Mouse (Mus musculus) fibroblast of lung, adult 2 months (primary cell): ENCODE data around the gene Galnt3.
A peak's percentile ranks its signal among the peaks of the same experiment; 100 is the strongest.

Experiments used
- DNase-seq: peaks from one replicate; pipeline ENCODE4 v3.0.0-alpha.2; 2011; ENCODE audit warnings: low read depth

The Galnt3 gene

DNA sequence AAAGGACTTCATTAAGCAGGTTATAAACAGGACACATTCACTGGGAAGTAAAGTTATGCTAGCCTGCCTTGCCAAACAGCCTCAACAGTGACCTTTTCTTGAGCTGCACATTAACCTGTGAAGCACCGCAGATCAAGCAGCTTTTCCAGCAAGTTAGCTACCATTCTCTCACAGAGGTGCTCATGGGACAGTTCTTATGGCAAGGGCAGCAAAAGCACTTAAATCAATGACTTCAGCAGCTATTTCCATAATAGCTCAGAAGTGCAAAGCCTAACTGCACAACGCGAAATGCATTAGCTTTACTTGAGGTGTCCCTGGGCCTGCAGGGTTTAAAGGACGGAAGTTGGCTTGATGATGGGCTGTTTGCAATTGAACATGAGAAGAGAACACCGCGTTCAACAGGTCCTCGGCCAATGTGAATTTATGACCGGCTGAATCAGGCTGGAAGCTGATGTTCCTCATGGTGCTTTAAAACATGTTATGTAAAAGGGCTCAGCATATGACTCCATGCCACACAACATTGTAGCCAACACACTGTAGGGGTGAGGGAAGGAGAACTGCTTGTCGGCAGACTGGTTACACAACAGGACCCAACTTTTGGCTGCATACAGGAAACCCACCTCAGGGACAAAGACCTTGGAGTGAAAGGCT, 16.8 kb downstream of the Galnt3 start:
- no peak for DNase-seq

- no peak for DNase-seq
Measured at GRCm38 (mm10) chr2:66103740-66104436, 20.9 kb downstream of the Galnt3 start.

GRCm38 (mm10) chr2:66101686-66102304, 23.0 kb downstream of the Galnt3 start:
- DNase-seq, result no peak

DNA sequence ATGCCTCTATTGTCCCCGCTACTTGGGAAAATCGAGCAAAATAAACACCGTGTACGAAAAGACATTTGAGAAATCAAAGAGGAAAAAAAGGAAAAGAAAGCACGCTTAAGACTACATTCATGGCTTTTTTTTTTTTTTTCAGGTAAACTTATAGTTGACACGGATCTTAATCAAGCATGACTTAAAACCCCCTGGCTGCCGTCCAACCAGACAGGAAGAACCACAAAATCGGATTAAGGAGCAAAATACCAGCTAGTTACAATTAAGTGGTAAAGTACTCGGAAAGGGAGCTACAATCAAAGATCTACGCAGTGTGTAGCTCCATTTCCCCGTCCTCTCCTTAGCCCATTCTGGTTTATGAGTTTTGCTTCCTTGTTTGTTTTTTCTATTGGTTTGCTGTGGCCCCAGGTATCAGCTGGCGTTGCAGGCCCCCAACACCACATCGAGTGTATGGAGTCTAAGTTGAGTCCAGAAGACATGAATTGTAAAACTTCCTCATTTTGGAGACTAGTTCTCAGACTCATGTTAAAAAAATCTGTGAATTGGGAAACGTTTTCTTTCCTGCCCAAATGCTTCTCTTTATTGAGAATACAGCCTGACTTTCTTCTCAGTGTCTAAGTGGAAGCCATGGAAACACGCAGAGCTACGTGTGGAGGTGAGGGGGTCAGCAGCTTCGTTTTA, 24.0 kb downstream of the Galnt3 start:
- DNase-seq, result no peak

DNA sequence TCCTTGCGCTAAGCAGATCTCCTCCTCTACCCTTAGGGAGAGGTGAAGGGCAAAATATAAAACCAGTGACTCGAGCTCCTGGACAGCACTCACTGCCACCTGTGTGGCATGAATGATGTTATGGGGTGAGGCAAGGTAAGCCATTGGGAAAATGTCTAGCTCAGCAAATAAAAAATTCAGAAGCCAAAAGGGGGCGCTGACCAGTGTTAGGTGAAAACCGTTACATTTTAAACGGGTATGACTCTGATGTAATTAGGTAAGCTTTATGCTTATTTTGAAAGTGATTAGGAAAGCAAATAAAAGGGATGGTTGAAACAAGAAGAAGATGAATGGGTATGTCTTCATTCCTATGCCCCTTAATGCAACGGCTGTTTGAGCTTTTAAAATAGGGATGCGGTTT, 24.6 kb downstream of the Galnt3 start:
- no peak for DNase-seq

DNA sequence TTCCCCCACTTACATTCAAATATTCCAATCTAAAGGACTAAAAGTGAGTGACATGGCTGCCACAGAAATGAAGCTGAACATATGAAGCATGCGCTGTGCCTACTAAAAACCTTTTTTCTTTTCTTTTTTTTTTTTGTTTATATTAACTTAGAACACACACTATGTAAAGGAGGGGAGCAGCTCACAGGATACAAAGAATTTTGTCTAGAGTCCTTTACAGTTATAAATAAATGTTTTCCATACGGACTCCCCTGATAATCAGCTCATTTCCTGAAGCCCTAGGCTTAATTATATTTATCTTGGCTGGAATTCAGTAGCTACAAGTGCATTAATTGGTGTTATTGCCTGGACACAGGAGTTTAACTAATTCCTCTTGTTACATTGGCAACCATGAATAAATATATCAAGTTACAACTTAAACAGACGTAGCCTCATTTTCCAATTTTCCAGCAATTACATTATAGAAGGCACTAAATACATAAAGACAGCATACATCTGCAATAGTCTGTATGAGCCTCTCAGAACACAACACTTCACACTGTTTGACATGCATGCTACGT, 30.1 kb downstream of the Galnt3 start:
- DNase-seq, result no peak

- DNase-seq, result no peak
Measured at GRCm38 (mm10) chr2:66091296-66091695, 33.5 kb downstream of the Galnt3 start.

- peak; percentile 6 for DNase-seq
Measured at GRCm38 (mm10) chr2:66081876-66082275, 42.9 kb downstream of the Galnt3 start.

- no peak for DNase-seq
Measured at GRCm38 (mm10) chr2:66080731-66081130, 44.1 kb downstream of the Galnt3 start.

- DNase-seq, result no peak
Measured at GRCm38 (mm10) chr2:66069454-66069853, 55.3 kb downstream of the Galnt3 start.

GRCm38 (mm10) chr2:66063291-66063690, 61.5 kb downstream of the Galnt3 start:
- peak; percentile 3 for DNase-seq

- DNase-seq, result no peak
Measured at GRCm38 (mm10) chr2:66044405-66045089, 80.2 kb downstream of the Galnt3 start.

DNA sequence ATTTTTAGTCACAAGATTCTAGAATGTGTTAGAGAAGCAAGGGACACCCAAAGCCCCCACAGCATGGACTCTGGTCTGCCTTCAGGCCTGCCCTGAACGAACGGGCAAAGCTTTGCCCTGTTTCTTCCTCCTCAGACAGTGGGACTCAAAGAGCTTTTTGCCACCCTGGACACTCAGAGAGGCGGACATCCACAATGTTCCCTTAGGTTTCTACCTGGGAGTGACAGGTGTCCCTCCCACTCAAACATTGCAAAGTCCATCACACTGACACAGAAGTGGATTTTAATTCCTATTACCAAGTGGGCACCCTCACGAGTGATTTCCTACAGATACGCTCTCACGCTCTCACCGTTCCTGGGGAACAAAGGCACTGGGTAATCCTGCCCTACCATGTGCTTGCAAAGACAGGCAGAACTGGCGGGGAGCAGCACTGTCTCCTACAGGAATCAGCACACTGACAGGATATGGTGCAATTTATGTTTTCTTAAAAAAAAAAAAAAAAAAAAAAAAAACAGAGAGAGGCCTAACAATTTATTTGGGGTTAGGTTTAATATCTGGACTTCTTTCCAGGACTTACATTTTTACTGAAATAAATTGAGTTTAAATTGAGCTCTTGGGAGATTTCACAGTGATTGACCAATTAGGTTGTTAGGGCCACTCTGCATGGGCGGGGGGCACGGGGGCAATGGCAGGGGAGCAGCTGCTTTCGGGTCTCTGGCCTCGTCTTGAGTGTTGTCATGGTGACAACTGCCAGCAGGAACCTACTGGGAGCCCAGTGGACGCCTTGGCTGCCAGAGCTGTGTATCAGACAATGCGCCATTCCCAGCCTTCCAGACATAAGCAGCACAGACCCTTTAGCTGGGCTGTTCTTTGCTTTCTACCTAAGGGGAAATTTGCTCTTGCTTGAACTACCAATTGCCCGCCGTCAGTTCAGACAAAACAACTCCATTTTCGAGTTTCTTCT, 81.1 kb downstream of the Galnt3 start:
- DNase-seq, result no peak

GRCm38 (mm10) chr2:66041917-66042419, 82.8 kb downstream of the Galnt3 start:
- no peak for DNase-seq

GRCm38 (mm10) chr2:66041203-66041916, 83.4 kb downstream of the Galnt3 start:
- no peak for DNase-seq

GRCm38 (mm10) chr2:66040611-66041010, 84.2 kb downstream of the Galnt3 start:
- DNase-seq, result no peak

DNA sequence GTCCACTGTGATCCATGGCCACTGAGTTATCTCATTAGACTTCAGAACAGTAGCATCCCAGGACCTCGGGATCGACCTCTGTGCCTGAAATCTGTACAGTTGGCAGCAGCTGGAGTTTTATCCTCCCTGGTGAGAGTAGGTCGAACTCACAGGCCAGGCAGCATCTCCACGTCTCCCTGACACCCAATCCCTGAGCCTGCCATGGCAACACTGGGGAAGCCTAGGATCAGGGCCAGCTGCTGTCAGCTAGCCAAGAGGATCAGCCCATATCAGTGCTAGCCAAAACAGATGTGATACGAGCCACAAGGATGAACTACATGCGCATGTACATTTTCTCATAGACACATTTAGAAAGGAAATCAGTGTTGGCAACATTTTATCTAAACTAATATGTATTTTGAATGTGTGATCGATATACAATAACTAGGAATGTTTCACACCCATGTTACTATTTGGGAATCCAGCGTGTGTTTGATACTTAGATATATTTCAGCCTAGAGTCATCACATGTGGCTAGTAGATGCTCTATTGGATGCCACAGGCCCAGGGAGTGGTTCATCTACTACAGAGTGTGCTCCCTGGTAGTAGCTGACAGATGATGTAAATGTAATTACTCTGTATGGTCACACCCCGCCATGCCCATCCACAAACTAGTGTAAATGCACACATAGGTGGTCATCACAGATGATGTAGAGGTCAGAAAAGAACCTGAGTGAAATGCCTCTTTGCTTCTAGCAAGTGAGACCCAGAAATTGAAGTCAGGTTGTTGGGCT, 89.7 kb downstream of the Galnt3 start:
- DNase-seq, result no peak
